ENCODE assay signal across 19 mouse cellular contexts in genomic region chr5:64666256-64666655, GRCm38 (mm10).
DNase-seq lines count a peak whose midpoint lies in the region; TF ChIP-seq lines count a peak whose summit lies in the region.
"Had no signal": no experiment of that assay in that cellular context is flagged by ENCODE, and none has a peak within 500 bp of the region (broad histone marks: within the 10 kb centered on the region; RNA-seq: fewer than 3 reads in every experiment).

No protein-coding gene starts in this region.

- H3K36me3 ChIP-seq in kidney, adult 2 months (ENCODE audit: control insufficient read depth, insufficient read depth, low read length), result no peaks in the 10 kb centered on the region
- H3K36me3 ChIP-seq: embryonic facial prominence, embryonic 15.5 days; forebrain, embryonic 10.5 days; heart, embryonic 13.5 days; hindbrain, embryonic 10.5 days; limb, embryonic 15.5 days; midbrain, embryonic 12.5 days had no signal

- no peak for TF ChIP-seq POLR2A in kidney, adult 2 months (IDR thresholded peaks at IDR 0.05; ENCODE audit: low read depth, low read length)

- no peaks in the 10 kb centered on the region for H3K27me3 ChIP-seq in kidney, adult 2 months (replicated peaks; ENCODE audit: control insufficient read depth, insufficient read depth, low read length)
- H3K27me3 ChIP-seq: embryonic facial prominence, embryonic 15.5 days; heart, embryonic 13.5 days; limb, embryonic 15.5 days; midbrain, embryonic 12.5 days; Patski had no signal

- peak; percentile 20 for DNase-seq in gastrocnemius, postnatal 25 days
- DNase-seq in gastrocnemius, adult 8-10 months (ENCODE audit: low spot score in 2 of 2), result no peak
- peak; percentile 71 for DNase-seq in kidney, adult 2 months
- no peak for DNase-seq in kidney, adult 18-20 months
- peak; percentile 57 for DNase-seq in kidney, adult 9 months
- DNase-seq in kidney, postnatal 4 days, result peak; percentile 17 to 34
- DNase-seq in cerebellum, adult 9-10 months, result no peak
- no peak for DNase-seq in frontal cortex, adult 2 months (ENCODE audit: extremely low spot score in 1 of 2, low spot score in 1 of 2)
- DNase-seq: adrenal gland, postnatal 36 days; cerebellum, adult 8-10 months; right cerebral cortex, postnatal 25 days; thymus, postnatal 36 days had no signal

- peaks cover 3% of the 10 kb centered on the region; the same call in 1 of the 2 replicates for H3K4me1 ChIP-seq in kidney, adult 2 months (ENCODE audit: control insufficient read depth, insufficient read depth, low read length)
- H3K4me1 ChIP-seq: embryonic facial prominence, embryonic 15.5 days; heart, embryonic 13.5 days had no signal

- WGBS in kidney, adult 2 months, result 56% methylated on average over 3 of the region's 3 CpGs

- H3K4me3 ChIP-seq in kidney, adult 2 months (ENCODE audit: insufficient read depth, low read depth, low read length), result no peak overlapping the region
- H3K4me3 ChIP-seq: embryonic facial prominence, embryonic 15.5 days; forebrain, embryonic 10.5 days; heart, embryonic 13.5 days; hindbrain, embryonic 10.5 days; limb, embryonic 15.5 days; midbrain, embryonic 12.5 days had no signal

- peak overlapping the region; percentile 58; the same call in 1 of the 2 replicates for H3K27ac ChIP-seq in kidney, adult 2 months (ENCODE audit: insufficient read depth, low read depth, low read length)
- H3K27ac ChIP-seq: embryonic facial prominence, embryonic 15.5 days; forebrain, embryonic 10.5 days; heart, embryonic 13.5 days; hindbrain, embryonic 10.5 days; limb, embryonic 15.5 days; midbrain, embryonic 12.5 days had no signal

- TF ChIP-seq CTCF in kidney, adult 2 months (conservative IDR thresholded peaks at IDR 0.05; ENCODE audit: insufficient read depth, insufficient read length, low read depth, low read length), result no peak

Comparison
In these comparisons a context has a peak if more than half of its experiments do, and no peak if none do; other contexts are left out.
1. DNase-seq: peak in gastrocnemius, postnatal 25 days (single experiment), kidney, adult 2 months (single experiment), kidney, adult 9 months (single experiment) and kidney, postnatal 4 days (2 of 2); none in gastrocnemius, adult 8-10 months (0 of 2), kidney, adult 18-20 months (single experiment), cerebellum, adult 9-10 months (single experiment) and frontal cortex, adult 2 months (0 of 2).